Mouse (Mus musculus) embryonic facial prominence, embryonic 11.5 days (tissue): ENCODE results near the gene 4931428L18Rik. TPM values are rescaled to one million over a fixed set of nuclear protein-coding genes. Genes with fewer than 3 reads are reported as not detected.
"Not testable (repeated sequence)": the region's sequence is repeated elsewhere in the genome, so short reads cannot be mapped to it uniquely, and the experiment has no call there.

ENCODE experiments used
- ATAC-seq: fragments of 200-750 bp; cut with Nextera tagmentation; replicated peaks from 2 replicates; pipeline ENCODE4 v1.8.0; 2017; ENCODE audit warnings: low read depth; ENCODE audit not compliant: insufficient number of reproducible peaks, low FRiP score, low TSS enrichment
- DNase-seq: peaks from one replicate; pipeline ENCODE4 v3.0.0-alpha.2; 2015; ENCODE audit warnings: low spot score
- H3K27ac ChIP-seq: fragments of 300-500 bp; sonication (generic); replicated peaks from 2 replicates; pipeline ENCODE4 v1.5.1; 2014; ENCODE audit warnings: mild to moderate bottlenecking, low read depth, low read length, control low read depth
- H3K27me3 ChIP-seq: fragments of 300-500 bp; sonication (generic); 2 replicates; pipeline ENCODE4 v1.6.1; 2014; ENCODE audit warnings: mild to moderate bottlenecking, low read length, moderate library complexity, mixed read lengths; ENCODE audit not compliant: control insufficient read depth, insufficient read depth
- H3K36me3 ChIP-seq: fragments of 300-500 bp; sonication (generic); replicated peaks from 2 replicates; pipeline ENCODE4 v1.6.1; 2014; ENCODE audit warnings: low read depth, mild to moderate bottlenecking, low read length, moderate library complexity, mixed read lengths; ENCODE audit not compliant: control insufficient read depth, insufficient read depth
- H3K4me1 ChIP-seq: fragments of 300-500 bp; sonication (generic); 2 replicates; pipeline ENCODE4 v1.6.1; 2014; ENCODE audit warnings: low read length, mixed read lengths; ENCODE audit not compliant: control insufficient read depth, insufficient read depth
- H3K4me2 ChIP-seq: fragments of 300-500 bp; sonication (generic); 2 replicates; pipeline ENCODE4 v1.6.1; 2014; ENCODE audit warnings: low read depth, mild to moderate bottlenecking, control low read depth, low read length, moderate library complexity
- H3K4me3 ChIP-seq: fragments of 300-500 bp; sonication (generic); 2 replicates; pipeline ENCODE4 v1.5.1; 2014; ENCODE audit warnings: low read depth, low read length, control low read depth
- H3K9ac ChIP-seq: fragments of 300-500 bp; sonication (generic); replicated peaks from 2 replicates; pipeline ENCODE4 v1.6.1; 2014; ENCODE audit warnings: mild to moderate bottlenecking, control low read depth, low read length
- H3K9me3 ChIP-seq: fragments of 300-500 bp; sonication (generic); replicated peaks from 2 replicates; pipeline ENCODE4 v1.6.1; 2016; ENCODE audit warnings: mild to moderate bottlenecking, low read length, inconsistent platforms, mixed read lengths; ENCODE audit not compliant: control insufficient read depth
- WGBS: fragments of 180-500 bp; shearing (Covaris S2); extraction: QIAGEN DNeasy Blood & Tissue Kit; methylation state at CpG from one replicate; pipeline ENCODE4 v1.1.7; 2014; 5-methylcytosine and 5-hydroxymethylcytosine counted together
- polyA plus RNA-seq: library from polyadenylated mRNA; unstranded; fragments of >200 nt; fragmentation: Nextera tagmentation; extraction: Ambion mirVana; gene quantifications from 2 replicates; pipeline ENCODE4 v1.2.1, GENCODE M21; 2014

Gene 4931428L18Rik
- polyA plus RNA-seq, 1 experiment from 2014 or later, result not detected

GRCm38 (mm10) chr1:31033851-31034534, 188.5 kb downstream of the 4931428L18Rik start:
- no peaks in the 10 kb centered on the region for H3K27me3 ChIP-seq
- no peaks in the 10 kb centered on the region for H3K9me3 ChIP-seq
- DNase-seq (no peak), ATAC-seq (no peak)
- no peaks in the 10 kb centered on the region for H3K36me3 ChIP-seq
- no peak overlapping the region for H3K4me3 ChIP-seq
- H3K4me2 ChIP-seq, result no peak overlapping the region
- WGBS, result 64% methylated on average over 2 of the region's 2 CpGs
- H3K9ac ChIP-seq, result no peak overlapping the region
- H3K27ac ChIP-seq, result no peak overlapping the region
- H3K4me1 ChIP-seq, result no peaks in the 10 kb centered on the region

GRCm38 (mm10) chr1:31032351-31032750, 190.1 kb downstream of the 4931428L18Rik start:
- Histone ChIP-seq H3K4me1 (no peaks in the 10 kb centered on the region), H3K27ac (no peak overlapping the region), H3K4me2 (no peak overlapping the region), H3K9me3 (no peaks in the 10 kb centered on the region), H3K4me3 (no peak overlapping the region), H3K9ac (no peak overlapping the region), H3K36me3 (no peaks in the 10 kb centered on the region), H3K27me3 (no peaks in the 10 kb centered on the region)
- DNase-seq (no peak), ATAC-seq (no peak)
- 84% methylated on average over 2 of the region's 2 CpGs for whole genome bisulfite sequencing

DNA sequence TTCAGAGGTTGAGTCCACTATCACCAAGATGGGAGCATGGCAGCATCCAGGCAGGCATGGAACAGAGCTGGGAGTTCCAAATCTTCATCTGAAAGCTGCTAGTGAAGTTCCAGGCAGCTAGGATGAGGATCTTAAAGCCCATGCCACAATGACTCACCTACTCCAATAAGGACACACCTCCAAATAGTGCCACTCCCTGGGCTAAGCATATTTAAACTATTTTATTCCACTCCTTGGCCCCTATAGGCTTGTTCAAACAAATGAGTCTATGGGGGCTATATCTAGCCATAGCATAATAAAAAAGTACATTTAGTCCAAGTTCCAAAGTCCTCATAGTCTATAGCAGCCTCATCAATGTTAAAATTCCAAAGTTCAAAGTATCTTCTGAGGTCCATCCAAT, 199.3 kb downstream of the 4931428L18Rik start:
- Histone ChIP-seq H3K9ac (no peak overlapping the region), H3K9me3 (no peaks in the 10 kb centered on the region), H3K36me3 (no peaks in the 10 kb centered on the region), H3K4me2 (no peak overlapping the region), H3K4me3 (no peak overlapping the region), H3K4me1 (no peaks in the 10 kb centered on the region), H3K27me3 (no peaks in the 10 kb centered on the region), H3K27ac (no peak overlapping the region)
- no peak for DNase-seq
- no peak for ATAC-seq

- no peaks in the 10 kb centered on the region for H3K9me3 ChIP-seq
- DNase-seq (no peak), ATAC-seq (no peak)
- H3K4me3 ChIP-seq, result no peak overlapping the region
- no peak overlapping the region for H3K9ac ChIP-seq
- H3K36me3 ChIP-seq, result no peaks in the 10 kb centered on the region
- no peak overlapping the region for H3K4me2 ChIP-seq
- H3K27ac ChIP-seq, result no peak overlapping the region
- no peaks in the 10 kb centered on the region for H3K27me3 ChIP-seq
- 85% methylated on average over 6 of the region's 6 CpGs for WGBS
- no peaks in the 10 kb centered on the region for H3K4me1 ChIP-seq
Measured at GRCm38 (mm10) chr1:31019283-31019682, 203.2 kb downstream of the 4931428L18Rik start.

DNA sequence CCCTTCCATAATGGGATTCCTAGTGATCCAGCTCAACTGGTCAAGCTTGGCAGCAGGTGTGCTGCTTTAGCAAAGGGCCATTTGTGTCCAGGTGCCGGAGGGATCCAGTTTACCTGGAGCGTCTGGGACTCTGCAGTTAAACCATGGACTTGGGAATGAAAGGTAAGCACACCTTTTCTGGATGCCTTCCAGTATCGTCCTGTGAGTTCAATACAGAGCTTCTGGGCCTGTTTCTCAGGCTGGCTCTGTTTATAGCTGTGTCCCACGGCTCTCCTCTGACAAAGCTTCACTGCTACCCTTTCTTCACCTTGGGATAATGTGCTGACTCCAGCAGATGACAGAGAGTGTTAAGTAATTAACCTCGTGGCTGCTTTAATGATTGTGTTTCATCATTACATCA, 205.1 kb downstream of the 4931428L18Rik start:
- Histone ChIP-seq H3K27me3 (no peaks in the 10 kb centered on the region), H3K36me3 (no peaks in the 10 kb centered on the region), H3K4me2 (no peak overlapping the region), H3K9ac (no peak overlapping the region), H3K4me3 (no peak overlapping the region), H3K9me3 (no peaks in the 10 kb centered on the region), H3K4me1 (no peaks in the 10 kb centered on the region), H3K27ac (no peak overlapping the region)
- ATAC-seq (no peak), DNase-seq (no peak)
- WGBS, result 77% methylated on average over 5 of the region's 5 CpGs

DNA sequence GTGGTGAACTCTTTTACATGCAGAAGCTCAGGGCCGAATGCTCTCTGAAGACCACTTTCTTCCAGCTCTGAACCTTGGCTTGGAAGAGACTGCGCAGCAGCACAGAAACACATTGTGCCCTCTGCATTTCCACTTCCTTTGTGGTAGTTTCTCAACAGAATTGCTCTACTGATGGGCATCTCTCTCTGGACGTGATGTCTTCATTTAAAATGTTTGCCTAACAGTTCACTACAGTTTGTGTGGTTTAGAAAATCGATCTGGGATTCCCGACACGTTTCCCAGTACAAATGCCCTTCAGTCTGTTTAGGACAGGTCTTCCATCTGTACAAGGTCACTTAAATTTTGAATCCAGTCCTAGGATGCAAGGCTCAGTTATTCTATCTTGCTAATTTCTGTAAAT, 206.4 kb downstream of the 4931428L18Rik start:
- Histone ChIP-seq H3K4me1 (no peaks in the 10 kb centered on the region), H3K4me3 (no peak overlapping the region), H3K36me3 (no peaks in the 10 kb centered on the region), H3K9ac (no peak overlapping the region), H3K4me2 (no peak overlapping the region), H3K27me3 (no peaks in the 10 kb centered on the region), H3K9me3 (no peaks in the 10 kb centered on the region), H3K27ac (no peak overlapping the region)
- no peak for DNase-seq
- ATAC-seq, result no peak
- 85% methylated on average over 6 of the region's 6 CpGs for WGBS

GRCm38 (mm10) chr1:31015261-31015660, 207.2 kb downstream of the 4931428L18Rik start:
- no peak for DNase-seq
- no peak for ATAC-seq
- WGBS, result 56% methylated on average over 2 of the region's 2 CpGs

GRCm38 (mm10) chr1:30977868-30978267, 244.6 kb downstream of the 4931428L18Rik start, which contains the start of gene AC153137.1:
Gene AC153137.1, minus strand, starts transcription at chr1:30977968.
- not testable (repeated sequence) for H3K27ac ChIP-seq, H3K4me1 ChIP-seq, H3K9ac ChIP-seq, H3K9me3 ChIP-seq, H3K4me3 ChIP-seq, H3K4me2 ChIP-seq, H3K36me3 ChIP-seq, H3K27me3 ChIP-seq, ATAC-seq, DNase-seq
- WGBS, result 97% methylated on average over 5 of the region's 6 CpGs

More at GRCm38 (mm10) chr1:31015261-31015660, 207.2 kb downstream of the 4931428L18Rik start:
- no peaks in the 10 kb centered on the region for H3K4me1 ChIP-seq
- H3K36me3 ChIP-seq, result no peaks in the 10 kb centered on the region
- H3K4me2 ChIP-seq, result no peak overlapping the region
- H3K27ac ChIP-seq, result no peak overlapping the region
- no peaks in the 10 kb centered on the region for H3K9me3 ChIP-seq
- no peaks in the 10 kb centered on the region for H3K27me3 ChIP-seq
- H3K4me3 ChIP-seq, result no peak overlapping the region
- H3K9ac ChIP-seq, result no peak overlapping the region
